Mouse (Mus musculus) MEL (cell line): ENCODE data around the gene Six2.

ENCODE experiments used
- BHLHE40 ChIP-seq: IDR thresholded peaks from 2 replicates; pipeline ENCODE4 v1.6.1; 2012; ENCODE audit warnings: low read depth, mild to moderate bottlenecking, inconsistent platforms, low read length, improper control_type of control experiment, borderline replicate concordance
- CHD1 ChIP-seq: IDR thresholded peaks from 2 replicates; pipeline ENCODE4 v1.6.1; 2012; ENCODE audit warnings: low read depth, mild to moderate bottlenecking, inconsistent platforms, low read length, improper control_type of control experiment
- CTCF ChIP-seq, 3 experiments: IDR thresholded peaks in 2 of 3; conservative IDR thresholded peaks in 1 of 3; 2 replicates each; pipeline ENCODE4 v1.5.1; 2011 to 2012; ENCODE audit warnings: low read length in 3 of 3, low read depth in 2 of 3, mild to moderate bottlenecking in 2 of 3, improper control_type of control experiment in 1 of 3, inconsistent platforms in 1 of 3, mixed read lengths in 1 of 3, moderate library complexity in 1 of 3; ENCODE audit not compliant: control insufficient read depth in 1 of 3, insufficient read depth in 1 of 3, poor library complexity in 1 of 3, severe bottlenecking in 1 of 3
- GATA1 ChIP-seq: IDR thresholded peaks from 2 replicates; pipeline ENCODE4 v1.6.1; 2011; ENCODE audit warnings: low read depth, low read length, improper control_type of control experiment
- HCFC1 ChIP-seq: IDR thresholded peaks from 2 replicates; pipeline ENCODE4 v1.6.1; 2012; ENCODE audit warnings: low read depth, mild to moderate bottlenecking, inconsistent platforms, low read length, improper control_type of control experiment, moderate library complexity
- KAT2A ChIP-seq: conservative IDR thresholded peaks from 2 replicates; pipeline ENCODE4 v1.6.1; 2012; ENCODE audit warnings: low read depth, low read length, improper control_type of control experiment, inconsistent platforms
- NELFE ChIP-seq: IDR thresholded peaks from 2 replicates; pipeline ENCODE4 v1.6.1; 2011; ENCODE audit warnings: low read depth, low read length, improper control_type of control experiment
- POLR2A ChIP-seq, 2 experiments: IDR thresholded peaks; 2 replicates each; pipeline ENCODE4 v1.6.1; 2011 to 2012; ENCODE audit warnings: low read length in 2 of 2, mild to moderate bottlenecking in 2 of 2, control low read depth in 1 of 2, improper control_type of control experiment in 1 of 2, low read depth in 1 of 2, moderate library complexity in 1 of 2; ENCODE audit not compliant: control insufficient read depth in 1 of 2, insufficient read depth in 1 of 2, poor library complexity in 1 of 2
- RAD21 ChIP-seq: IDR thresholded peaks from 2 replicates; pipeline ENCODE4 v1.6.1; 2011; ENCODE audit warnings: mild to moderate bottlenecking, low read depth, low read length, improper control_type of control experiment
- SIN3A ChIP-seq: IDR thresholded peaks from 2 replicates; pipeline ENCODE4 v1.6.1; 2012; ENCODE audit warnings: low read length, improper control_type of control experiment, inconsistent platforms
- SMC3 ChIP-seq: IDR thresholded peaks from 2 replicates; pipeline ENCODE4 v1.6.1; 2011; ENCODE audit warnings: low read depth, low read length, improper control_type of control experiment
- USF1 ChIP-seq: IDR thresholded peaks from 2 replicates; pipeline ENCODE4 v1.6.1; 2014; ENCODE audit warnings: low read depth, mild to moderate bottlenecking, inconsistent platforms, low read length, improper control_type of control experiment, moderate library complexity
- ZMIZ1 ChIP-seq: IDR thresholded peaks from 2 replicates; pipeline ENCODE4 v1.6.1; 2012; ENCODE audit warnings: low read depth, mild to moderate bottlenecking, inconsistent platforms, low read length, improper control_type of control experiment, moderate library complexity
- ZNF384 ChIP-seq: IDR thresholded peaks from 2 replicates; pipeline ENCODE4 v1.6.1; 2012; ENCODE audit warnings: low read depth, mild to moderate bottlenecking, inconsistent platforms, low read length, improper control_type of control experiment

DNA sequence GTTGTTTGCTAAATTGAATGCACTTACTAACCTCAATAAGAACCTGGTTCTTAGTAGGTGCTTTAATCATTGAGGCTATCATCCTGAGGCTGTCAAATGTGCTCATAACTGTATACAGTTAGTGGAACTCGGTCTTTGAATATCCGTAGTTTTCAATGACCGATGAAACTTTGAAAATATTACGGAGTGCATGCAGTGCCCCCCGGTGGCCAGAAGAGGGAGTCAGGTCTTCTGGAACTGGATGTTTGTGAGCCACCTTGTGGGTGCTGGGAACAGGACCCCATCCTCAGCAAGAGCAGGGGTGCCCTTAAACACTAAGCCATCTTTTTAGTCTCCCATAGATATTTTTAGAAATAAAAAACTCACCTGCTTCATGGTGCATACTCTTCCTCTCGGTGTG lies 6.4 kb upstream of the Six2 start:
- TF ChIP-seq CTCF (IDR thresholded peaks at IDR 0.05 in 2 of 3, conservative IDR thresholded peaks at IDR 0.05 in 1 of 3; ENCODE audit: control insufficient read depth in 1 of 3, insufficient read depth in 1 of 3, low read depth in 2 of 3, low read length in 3 of 3, poor library complexity in 1 of 3, severe bottlenecking in 1 of 3) (peak; percentile 68 to 75 (median 73)), ZMIZ1 (no peak), SIN3A (no peak), POLR2A (IDR thresholded peaks at IDR 0.05; ENCODE audit: control insufficient read depth in 1 of 2, insufficient read depth in 1 of 2, low read depth in 1 of 2, low read length in 2 of 2, poor library complexity in 1 of 2) (no peak), BHLHE40 (no peak), NELFE (no peak), GATA1 (no peak), SMC3 (peak; percentile 60), ZNF384 (no peak), USF1 (no peak), RAD21 (peak; percentile 47), CHD1 (no peak), HCFC1 (no peak), KAT2A (no peak)
